Mouse (Mus musculus) retina, postnatal 7 days (tissue): ENCODE results near the gene Cacna1c.

Experiments
- DNase-seq: peaks from one replicate; pipeline ENCODE4 v3.0.0-alpha.2; 2012; ENCODE audit warnings: low read depth, low spot score

Cacna1c gene

GRCm38 (mm10) chr6:118754439-118754838 lies 441.8 kb downstream of the Cacna1c start:
- DNase-seq = no peak

- DNase-seq = no peak
These were observed 442.4 kb downstream of the Cacna1c start for GRCm38 (mm10) chr6:118753787-118754186.

GRCm38 (mm10) chr6:118753064-118753463 lies 443.2 kb downstream of the Cacna1c start:
- no peak for DNase-seq

GRCm38 (mm10) chr6:118749285-118749684 lies 446.9 kb downstream of the Cacna1c start:
- DNase-seq = no peak

DNA sequence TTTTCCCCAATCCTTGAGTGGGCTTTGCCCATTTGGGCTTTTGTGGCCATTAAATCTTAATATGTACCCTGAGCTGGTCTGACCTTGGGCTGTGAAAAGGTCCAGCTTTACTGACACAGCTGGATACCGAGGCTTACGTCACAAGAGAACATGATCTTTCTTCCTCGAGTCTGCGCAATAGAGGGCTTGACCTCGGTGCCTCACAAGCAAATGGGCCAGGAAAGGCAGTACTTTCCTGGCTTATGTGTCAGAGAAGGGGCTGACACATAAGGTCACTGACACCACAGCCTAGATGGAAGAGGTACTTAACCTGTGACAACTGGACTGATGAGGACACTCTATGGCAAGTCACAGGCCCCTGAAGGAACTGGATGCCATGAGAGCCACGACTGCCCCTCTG lies 453.5 kb downstream of the Cacna1c start:
- DNase-seq = no peak

- no peak for DNase-seq
These were observed 454.4 kb downstream of the Cacna1c start for GRCm38 (mm10) chr6:118741841-118742240.

DNA sequence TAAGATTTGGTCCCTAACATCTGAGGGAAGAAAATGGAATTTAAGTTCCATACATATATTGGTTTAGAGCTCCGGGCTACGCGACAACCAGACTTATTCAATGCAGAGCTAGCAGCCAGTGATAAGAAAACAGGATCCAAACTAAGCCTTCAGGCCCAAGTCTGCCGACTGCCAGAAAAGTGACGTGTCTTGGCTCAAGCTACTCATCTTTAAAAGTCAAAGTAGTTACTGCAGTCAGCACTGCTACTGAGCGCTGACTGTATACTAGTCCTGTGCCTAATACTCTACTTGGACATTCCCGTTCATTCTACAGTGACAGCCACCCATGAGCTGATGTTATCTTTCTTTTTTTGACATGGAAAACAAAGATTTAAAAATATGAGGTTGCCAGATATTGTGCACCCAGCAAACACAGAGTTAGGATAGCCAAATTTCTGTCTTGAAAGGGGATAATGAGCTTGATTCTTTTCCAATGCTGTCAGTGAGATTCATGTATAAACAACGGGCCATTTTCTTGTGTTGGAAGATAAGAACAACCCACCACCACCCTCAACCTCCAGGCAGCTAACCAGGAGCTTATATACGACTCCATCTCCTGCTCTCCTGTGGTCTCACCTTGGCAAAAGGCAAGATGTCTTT lies 456.1 kb downstream of the Cacna1c start:
- DNase-seq = no peak

GRCm38 (mm10) chr6:118739344-118739743 lies 456.9 kb downstream of the Cacna1c start:
- DNase-seq = no peak

DNA sequence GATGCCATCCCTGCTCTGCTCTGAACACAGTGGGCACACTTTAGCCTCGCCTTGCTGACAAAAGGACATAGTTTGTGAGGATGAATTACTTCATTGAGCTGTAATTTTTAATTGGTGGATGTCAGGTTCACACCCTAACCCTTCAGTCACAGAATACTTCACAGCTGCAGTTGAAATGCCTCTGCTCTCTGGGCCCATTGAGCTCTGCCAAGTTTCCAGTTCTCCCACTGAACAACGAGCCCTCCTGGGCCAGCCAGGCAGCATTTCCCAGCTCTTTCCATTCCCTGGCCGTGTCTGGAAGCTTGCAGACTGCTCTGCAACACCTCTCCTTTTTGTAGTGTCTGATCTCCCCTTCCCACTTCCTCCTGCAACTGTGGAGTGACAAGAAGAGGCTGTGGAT lies 457.6 kb downstream of the Cacna1c start:
- no peak for DNase-seq

DNA sequence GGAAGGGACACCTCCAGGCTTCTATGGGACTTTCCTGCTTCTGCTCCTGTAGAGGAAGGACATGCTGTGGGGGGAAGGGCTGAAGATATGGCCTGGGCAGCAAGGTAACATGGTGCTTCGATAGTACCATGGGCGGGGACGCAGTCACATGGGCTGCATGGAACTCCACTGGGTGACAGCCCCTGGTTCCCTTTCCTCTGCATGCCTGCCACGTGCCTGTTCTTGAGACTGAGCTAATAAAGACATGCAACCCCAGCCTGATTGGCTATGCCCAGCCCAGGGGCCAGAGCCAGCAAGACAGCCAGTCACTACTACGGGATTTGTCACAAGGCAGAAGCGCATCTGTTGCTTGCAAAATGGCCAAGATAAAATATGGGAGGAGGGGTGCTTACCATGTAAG lies 459.1 kb downstream of the Cacna1c start:
- DNase-seq = no peak

DNA sequence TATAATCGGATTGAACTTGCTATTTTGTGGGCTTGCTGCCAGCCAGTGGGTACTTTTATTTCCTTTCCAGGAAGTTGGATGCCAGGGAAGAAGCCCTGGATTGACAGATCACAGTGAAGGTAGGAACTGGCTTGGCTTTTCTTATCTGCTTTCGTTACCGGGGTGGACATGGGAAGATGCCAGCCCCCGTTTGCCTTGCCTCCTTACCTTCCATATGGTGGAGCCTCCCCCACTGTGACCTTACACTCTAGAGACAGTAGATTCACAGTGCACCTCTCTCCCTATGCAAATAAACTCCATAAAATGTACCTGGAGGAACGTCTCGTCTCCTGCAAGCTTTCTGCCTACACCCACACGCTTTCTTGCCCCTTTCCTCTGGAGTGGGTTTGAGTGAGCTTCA lies 459.7 kb downstream of the Cacna1c start:
- DNase-seq = no peak

DNA sequence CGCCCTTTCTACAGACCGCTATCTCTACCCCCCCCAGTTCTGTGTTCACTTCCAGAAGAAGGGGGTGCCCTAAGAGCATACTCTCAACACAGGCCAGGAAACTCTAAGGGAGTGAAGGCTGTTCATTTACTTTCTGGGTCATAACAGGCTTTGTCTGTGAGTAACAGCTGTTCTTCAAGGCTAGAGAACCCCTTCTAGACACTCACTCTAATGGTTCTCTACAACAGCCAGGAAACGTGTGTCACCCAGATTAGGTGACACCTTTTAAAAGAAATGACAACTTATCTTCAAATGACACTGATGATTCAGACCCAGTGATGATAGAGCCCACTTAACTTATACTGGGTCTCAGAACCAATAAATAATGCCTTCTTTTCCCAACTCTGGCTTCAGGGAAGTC lies 461.1 kb downstream of the Cacna1c start:
- DNase-seq = no peak

GRCm38 (mm10) chr6:118731937-118732336 lies 464.3 kb downstream of the Cacna1c start:
- DNase-seq = no peak

DNA sequence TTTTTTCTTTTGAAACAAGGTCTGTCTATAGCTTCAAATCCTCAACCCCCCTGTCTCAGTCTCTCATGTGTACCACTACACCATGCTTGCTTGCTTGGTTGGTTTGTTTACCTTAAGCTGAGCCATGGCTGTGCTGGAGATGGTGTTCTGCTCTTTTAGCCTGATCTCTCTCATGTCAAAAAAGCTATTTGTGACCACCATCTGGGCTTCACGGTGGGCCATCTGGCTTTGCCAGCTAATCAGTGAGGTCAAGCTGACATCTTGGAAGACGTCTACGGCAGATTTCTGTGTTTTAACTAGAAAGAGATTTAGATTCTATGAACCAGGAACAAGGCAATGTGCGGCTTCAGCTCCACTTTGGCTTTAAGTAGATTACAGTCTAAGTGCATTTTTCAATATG lies 471.3 kb downstream of the Cacna1c start:
- no peak for DNase-seq

DNA sequence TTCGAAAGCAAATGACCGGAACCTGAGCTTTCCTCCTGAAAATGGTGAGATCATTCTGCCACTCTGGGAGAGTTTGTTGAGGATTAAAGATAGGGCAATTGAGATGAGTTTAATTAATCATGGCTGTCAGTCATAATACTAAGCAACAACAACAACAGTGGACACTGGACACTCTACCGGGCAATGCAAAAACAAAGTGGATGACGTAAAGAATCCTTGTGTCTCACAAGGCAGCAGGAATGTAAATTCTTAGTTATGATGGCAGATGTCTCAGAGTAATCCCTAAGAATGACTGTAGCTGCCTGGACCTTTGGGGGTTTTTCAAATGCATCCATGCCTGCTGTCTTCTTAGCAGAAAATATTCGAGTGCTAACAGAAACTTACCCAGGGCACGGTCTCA lies 471.8 kb downstream of the Cacna1c start:
- no peak for DNase-seq

DNA sequence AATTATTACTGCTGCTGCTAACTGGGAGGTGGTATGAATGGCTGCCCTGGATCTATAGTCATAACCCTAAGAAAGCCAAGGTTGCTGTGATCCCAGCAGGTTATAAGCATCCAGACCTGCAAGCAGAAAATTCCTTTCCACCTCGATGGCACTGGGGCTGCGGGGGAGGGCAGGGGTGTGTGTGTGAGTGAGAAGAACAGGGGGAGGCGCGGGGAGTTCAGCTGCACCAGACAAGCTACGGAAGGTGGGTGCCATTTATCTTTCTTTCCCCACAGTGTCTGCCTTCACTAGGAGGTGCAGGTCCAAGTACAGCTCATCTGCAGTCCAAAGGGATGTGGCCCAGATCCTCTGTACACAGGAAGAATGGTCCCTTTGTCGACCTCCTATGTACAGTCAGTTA lies 473.9 kb downstream of the Cacna1c start:
- no peak for DNase-seq

- no peak for DNase-seq
These were observed 476.7 kb downstream of the Cacna1c start for GRCm38 (mm10) chr6:118719486-118719885.

GRCm38 (mm10) chr6:118713286-118713685 lies 482.9 kb downstream of the Cacna1c start:
- DNase-seq = no peak

- DNase-seq = no peak
These were observed 484.4 kb downstream of the Cacna1c start for GRCm38 (mm10) chr6:118711677-118712322.

DNA sequence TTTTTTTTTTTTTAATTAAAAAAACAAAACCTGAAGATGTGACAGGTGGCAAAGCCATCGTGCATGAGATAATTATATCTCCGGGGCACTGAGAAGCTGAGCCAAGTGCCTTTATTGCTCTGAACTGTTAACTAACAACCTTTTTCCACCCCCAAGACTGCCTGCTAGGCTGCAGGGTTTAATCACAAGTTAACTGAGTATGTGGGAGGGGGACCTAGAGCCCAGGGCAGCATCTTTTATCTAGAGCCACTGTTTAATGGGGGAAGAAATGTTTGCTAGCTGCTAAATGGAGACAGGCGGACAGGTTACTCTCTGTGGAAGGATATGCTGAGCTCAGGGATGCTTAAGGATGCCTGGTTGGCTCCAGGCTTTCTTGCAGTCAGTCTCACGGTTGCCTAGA lies 489.2 kb downstream of the Cacna1c start:
- DNase-seq = no peak

DNA sequence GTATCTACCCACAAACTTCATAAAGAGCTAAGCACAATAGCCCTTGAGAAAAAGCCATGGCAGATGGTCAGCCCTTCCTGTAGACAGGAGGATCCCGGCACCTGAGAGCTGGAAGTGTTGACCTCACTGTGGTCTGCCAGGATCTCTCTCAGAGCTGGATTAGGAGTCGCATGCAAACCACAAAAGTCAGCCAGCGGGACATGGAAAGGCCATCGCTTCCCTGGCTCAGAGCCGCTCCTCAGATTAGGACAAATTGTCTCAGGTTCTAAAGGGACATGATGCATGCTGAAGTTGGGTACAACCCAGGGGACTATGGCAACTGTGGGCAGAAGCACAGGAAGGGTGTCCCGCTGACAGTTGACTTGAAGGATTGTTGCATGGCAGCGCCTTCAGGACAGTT lies 490.4 kb downstream of the Cacna1c start:
- DNase-seq = no peak

DNA sequence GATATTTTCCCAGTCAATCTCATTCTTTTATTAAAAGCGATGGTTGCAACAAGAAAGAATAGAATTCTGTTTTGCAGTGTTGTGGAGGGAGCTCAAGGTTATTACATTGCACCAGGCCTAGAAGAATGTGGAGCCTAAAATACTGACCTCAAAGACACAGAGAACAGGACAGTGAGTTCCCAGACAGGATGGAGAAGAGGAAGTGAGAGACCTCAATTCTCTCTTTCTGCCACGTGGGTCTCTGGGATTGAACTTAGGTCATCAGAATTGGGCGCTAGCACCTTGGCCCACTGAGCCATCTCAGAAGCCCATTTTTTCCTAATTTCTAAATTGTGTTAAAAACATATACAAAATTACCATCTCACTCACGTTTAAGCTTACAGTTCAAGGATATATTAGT lies 501.6 kb downstream of the Cacna1c start:
- DNase-seq = no peak

GRCm38 (mm10) chr6:118689447-118689846 lies 506.8 kb downstream of the Cacna1c start:
- no peak for DNase-seq

GRCm38 (mm10) chr6:118688856-118689255 lies 507.4 kb downstream of the Cacna1c start:
- DNase-seq = no peak
